Mouse (Mus musculus) heart, postnatal 25 days (tissue): Measurements from ENCODE around the gene Pknox2. TPM values are rescaled to one million over a fixed set of nuclear protein-coding genes. Genes with fewer than 3 reads are reported as not detected.
A peak's percentile ranks its signal among the peaks of the same experiment; 100 is the strongest.

Source experiments
- DNase-seq: peaks from one replicate; pipeline ENCODE4 v3.0.0; 2022; ENCODE audit warnings: low spot score
- intact Hi-C: fragments of 180-260 bp; cut with DNase I; formaldehyde crosslinking; loops from one replicate; pipeline ENCODE4 v1.15.1; 2025
- total RNA-seq, 2 experiments: library from RNA; stranded (reverse); gene quantifications; 2 replicates each; pipeline ENCODE4 v1.2.3; 2021

Gene Pknox2
- total RNA-seq, 2 experiments from 2014 or later = 6.3 to 8.3 TPM

DNA sequence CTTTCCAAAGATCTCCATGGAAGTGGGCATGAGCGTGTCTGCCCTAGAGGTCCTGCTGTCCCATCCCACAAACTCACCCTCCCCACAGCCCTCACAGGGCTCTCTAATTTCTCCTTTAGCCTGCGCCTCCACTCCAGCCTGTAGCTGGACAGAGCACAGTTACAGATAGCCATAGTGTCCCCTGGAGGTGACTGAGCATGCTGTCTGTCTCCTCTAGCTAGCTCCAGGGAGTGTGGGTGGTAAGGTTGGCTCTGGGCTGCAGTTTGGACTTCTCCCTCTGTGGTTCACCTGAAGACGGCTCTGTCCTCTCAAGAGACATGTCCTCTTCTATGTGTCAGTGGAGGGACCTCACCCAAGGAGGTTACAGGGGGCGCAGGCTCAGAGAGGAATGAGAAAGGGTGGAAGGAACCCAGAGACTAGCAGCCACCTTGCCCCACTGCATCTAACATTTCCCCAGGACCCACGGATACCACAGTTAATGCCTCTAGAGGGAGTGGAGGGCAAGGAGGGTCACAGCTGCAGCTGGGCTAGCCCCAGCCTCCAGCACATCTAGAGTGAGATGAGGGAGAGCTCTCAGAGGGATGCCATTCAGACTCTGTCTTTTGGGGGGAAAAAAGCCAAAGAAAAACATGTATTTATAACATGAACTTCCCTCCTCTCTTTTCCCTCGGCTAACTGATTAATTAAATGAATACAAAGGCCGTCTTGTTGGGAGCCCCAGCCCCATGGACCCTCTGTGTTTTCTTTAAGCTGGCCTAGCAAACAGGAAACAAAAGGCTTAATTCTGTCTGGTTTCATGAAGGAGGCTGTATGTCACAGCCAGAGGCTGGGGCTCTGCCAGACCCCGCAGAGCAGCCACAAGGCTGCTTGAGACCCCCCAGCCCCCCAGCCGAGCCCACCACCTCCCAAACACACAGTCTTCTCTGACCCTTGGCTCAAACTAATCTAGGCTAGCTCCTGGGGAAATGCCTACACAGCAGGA lies 32.6 kb downstream of the Pknox2 start:
- no peak for DNase-seq
- intact Hi-C loops = loop anchor here (2.0 kb wide), 1 partner anchor 144 kb away; no protein-coding TSS in a partner anchor

- intact Hi-C loops = no loop called here
- no peak for DNase-seq
Observed at GRCm38 (mm10) chr9:37107546-37107945, 39.7 kb downstream of the Pknox2 start.

DNA sequence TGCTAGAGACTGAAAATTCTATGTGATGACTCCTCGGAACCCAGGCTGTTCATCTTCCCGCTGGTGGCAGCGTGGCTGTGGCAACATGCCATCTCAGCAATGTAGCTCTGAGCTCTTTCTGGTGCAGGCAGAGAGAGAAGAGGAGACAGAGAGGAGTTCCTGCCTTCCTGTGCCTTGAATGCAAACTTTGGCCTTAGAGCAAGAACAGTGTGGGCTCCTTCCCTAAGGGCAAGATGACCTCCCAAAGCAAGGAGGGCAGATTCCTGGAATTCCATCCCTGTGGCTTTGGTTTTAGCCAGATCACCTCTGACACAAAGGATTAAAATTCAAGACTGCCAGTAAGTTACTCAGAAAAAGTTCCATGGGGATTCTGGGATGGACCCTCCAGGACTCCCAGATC lies 40.4 kb downstream of the Pknox2 start:
- no peak for DNase-seq

GRCm38 (mm10) chr9:37104249-37104648 lies 43.0 kb downstream of the Pknox2 start:
- no peak for DNase-seq
- intact Hi-C loops = loop anchor here (5.0 kb wide), 1 partner anchor 52 kb away; no protein-coding TSS in a partner anchor

More for the DNA sequence above, 40.4 kb downstream of the Pknox2 start:
- intact Hi-C loops = no loop called here

GRCm38 (mm10) chr9:37103778-37104177 lies 43.4 kb downstream of the Pknox2 start:
- intact Hi-C loops = loop anchor here (5.0 kb wide), 1 partner anchor 51 kb away; no protein-coding TSS in a partner anchor
- no peak for DNase-seq

DNA sequence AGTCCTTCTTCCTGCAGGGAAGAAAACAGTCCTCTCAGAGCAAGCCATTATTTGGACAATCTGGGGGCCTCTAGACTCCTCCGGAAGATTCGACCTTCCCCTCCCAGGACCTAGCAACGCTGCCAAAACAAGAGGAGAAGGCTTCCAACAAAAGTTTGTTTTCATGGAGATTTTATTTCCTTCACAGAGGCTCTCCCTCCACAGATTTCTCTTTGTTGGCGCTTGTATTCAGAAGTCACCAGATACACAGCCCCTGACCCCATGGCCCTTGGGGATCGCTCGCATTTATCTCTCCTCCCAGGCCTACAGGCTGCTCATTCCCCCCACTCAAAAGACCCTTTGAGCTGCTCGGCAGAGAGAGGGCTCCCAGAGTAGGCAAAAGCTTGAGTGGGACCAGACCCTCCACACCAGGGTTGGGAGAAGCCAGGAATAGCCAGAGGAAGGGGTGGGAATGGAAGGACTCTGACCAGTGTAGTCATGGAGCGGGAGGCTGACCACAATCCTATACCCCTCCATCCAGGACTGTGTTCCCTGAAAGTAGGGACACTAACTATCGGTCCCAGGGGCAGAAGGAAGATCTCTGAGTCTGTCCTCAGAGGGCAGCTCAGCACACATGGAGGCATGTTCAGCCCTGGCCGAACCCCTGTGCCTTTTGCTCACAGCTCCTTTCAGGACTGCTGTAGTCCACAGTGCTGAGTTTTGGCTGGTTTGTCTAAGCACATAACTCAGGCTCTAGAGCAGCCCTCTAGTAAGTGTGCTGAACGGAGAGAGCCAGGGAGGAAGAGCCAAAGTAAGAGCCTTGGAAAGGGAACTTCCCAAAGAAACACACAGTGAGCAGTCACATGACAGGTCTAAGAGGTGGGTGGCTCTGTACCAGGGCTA lies 45.9 kb downstream of the Pknox2 start:
- DNase-seq = no peak
- intact Hi-C loops = loop anchor here (5.0 kb wide), 1 partner anchor 49 kb away; no protein-coding TSS in a partner anchor

- intact Hi-C loops = no loop called here
- DNase-seq = no peak
Observed at GRCm38 (mm10) chr9:37099595-37099994, 47.6 kb downstream of the Pknox2 start.

GRCm38 (mm10) chr9:37098600-37098999 lies 48.6 kb downstream of the Pknox2 start:
- intact Hi-C loops = no loop called here
- DNase-seq = no peak

GRCm38 (mm10) chr9:37094230-37094990 lies 52.8 kb downstream of the Pknox2 start:
- DNase-seq = peak; percentile 12

GRCm38 (mm10) chr9:37093086-37093485 lies 54.1 kb downstream of the Pknox2 start:
- intact Hi-C loops = no loop called here
- DNase-seq = no peak

More at GRCm38 (mm10) chr9:37094230-37094990, 52.8 kb downstream of the Pknox2 start:
- intact Hi-C loops = no loop called here

DNA sequence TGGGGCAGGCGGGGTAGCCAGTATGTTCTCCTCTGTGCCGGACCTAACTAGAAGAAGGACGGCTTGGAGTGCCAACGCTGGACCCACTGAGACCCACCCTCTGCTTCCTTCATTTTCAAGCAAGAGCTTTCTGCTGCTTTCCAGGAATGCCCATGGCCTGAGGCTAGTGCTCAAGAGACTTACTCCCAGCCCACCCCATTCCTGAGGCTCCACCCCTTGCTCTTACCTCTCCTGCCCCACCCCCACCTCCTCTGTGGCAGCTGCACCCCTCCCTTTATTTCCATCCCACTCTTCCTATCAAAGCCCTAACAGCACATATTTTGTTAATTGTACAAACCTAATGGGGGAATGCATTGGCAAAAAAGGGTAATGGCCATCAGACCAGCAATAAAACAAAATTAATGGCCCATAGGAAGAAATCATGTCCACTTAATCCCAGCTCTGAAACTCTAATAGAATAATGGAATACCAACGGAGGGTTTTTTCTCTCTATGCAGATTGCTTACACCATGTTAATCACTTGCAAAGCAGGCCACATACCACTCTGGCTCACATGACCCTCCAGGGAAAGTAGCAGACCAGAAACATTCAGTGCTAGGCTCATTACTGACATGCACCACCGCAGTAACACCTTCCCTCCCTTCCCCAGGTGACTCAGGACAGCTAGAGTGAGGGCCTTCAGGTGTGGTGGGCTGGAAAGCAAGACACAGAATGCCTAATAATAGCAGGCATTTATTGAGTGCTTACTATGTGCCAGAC lies 57.1 kb downstream of the Pknox2 start:
- intact Hi-C loops = no loop called here

DNA sequence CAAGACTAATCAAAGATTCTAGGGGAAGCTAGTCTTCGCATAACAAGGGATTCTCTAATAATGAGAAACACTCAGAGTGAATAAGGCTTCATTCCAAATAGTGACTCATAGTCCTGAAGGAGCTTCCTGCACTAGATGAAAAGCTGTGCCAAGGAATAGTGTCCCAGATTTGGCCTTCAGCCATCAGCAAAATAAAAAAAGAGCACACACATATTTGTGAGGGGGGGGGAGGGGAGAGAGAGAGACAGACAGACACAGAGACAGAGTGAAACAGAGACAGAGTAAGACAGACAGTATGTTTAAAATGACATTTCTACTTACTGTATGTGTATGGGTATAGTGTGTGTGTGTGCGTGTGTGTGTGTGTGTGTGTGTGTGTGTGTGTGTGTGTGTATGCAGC lies 61.8 kb downstream of the Pknox2 start:
- intact Hi-C loops = no loop called here
- no peak for DNase-seq

More for the DNA sequence above, 57.1 kb downstream of the Pknox2 start:
- no peak for DNase-seq

- intact Hi-C loops = no loop called here
- DNase-seq = no peak
Observed at GRCm38 (mm10) chr9:37082246-37082645, 65.0 kb downstream of the Pknox2 start.

- intact Hi-C loops = no loop called here
- no peak for DNase-seq
Observed at GRCm38 (mm10) chr9:37080309-37080708, 66.9 kb downstream of the Pknox2 start.

DNA sequence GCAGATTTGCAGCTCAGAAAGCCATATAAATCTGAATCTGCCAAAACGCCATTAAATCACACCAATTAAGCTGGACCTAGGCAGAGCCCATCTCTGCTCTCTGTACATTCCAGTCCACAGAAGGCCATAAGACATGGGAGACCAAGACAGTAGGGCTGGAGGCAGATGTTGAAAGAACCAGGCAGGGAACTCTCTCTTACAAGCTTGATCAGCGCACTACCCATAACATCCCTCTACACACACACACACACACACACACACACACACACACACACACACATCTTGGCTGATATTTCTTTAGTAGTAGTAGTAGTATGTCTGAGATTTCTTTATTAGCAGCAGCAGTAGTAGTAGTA lies 70.2 kb downstream of the Pknox2 start:
- DNase-seq = no peak
- intact Hi-C loops = no loop called here

GRCm38 (mm10) chr9:37076386-37077062 lies 70.7 kb downstream of the Pknox2 start:
- intact Hi-C loops = no loop called here

GRCm38 (mm10) chr9:37075903-37076302 lies 71.3 kb downstream of the Pknox2 start:
- intact Hi-C loops = no loop called here
- DNase-seq = no peak

More at GRCm38 (mm10) chr9:37076386-37077062, 70.7 kb downstream of the Pknox2 start:
- no peak for DNase-seq
